9 mouse cellular contexts compared by ENCODE assay signal in the genomic region with DNA sequence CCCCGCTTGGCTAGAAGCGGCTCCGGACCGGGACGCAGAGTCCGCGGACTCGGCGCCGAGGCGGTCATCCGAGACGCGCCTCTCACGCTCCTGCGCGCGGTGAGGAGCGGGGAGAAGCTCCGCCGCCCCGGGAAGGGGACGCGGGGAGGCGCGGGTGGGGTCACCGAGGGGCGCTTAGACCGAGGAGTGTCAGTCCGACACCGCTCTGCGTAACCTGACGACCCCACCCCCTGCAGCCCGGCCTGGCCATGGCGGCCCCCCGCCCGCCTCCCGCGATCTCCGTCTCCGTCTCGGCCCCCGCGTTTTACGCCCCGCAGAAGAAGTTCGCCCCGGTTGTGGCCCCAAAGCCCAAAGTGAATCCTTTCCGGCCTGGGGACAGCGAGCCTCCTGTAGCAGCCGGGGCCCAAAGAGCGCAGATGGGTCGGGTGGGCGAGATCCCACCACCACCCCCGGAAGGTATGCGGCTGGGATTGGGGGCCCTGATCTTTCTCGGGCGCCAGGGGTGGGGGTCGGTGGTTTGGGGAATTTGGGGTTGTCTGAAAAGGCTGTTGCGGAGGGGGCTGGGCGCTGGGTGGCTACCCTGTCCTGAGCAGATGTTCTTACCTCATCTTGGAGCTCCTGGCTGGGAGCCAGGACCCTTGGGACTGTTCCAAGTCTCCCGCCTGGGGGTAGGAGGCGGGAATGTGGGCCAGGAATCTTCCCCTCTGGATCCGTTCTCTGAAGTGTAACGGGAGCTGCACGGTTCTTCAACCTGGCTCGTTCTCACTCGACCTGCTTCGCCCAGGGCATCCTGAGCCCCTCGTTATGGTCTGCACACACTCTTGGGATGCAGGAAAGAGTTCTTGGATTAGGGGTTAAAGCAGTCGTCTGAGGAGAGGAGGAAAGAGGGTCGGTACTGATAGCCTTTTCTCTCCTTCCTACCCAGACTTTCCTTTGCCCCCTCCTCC. TPM values are rescaled to one million over a fixed set of nuclear protein-coding genes. Genes with fewer than 3 reads are reported as not detected.
DNase-seq lines count a peak whose midpoint lies in the region; ATAC-seq lines count a peak whose summit lies in the region.
"Had no signal": no experiment of that assay in that cellular context is flagged by ENCODE, and none has a peak within 500 bp of the region (broad histone marks: within the 10 kb centered on the region; RNA-seq: fewer than 3 reads in every experiment).

No protein-coding gene starts in this region.

- H3K4me2 ChIP-seq in embryonic facial prominence, embryonic 13.5 days = peak overlapping the region; percentile 85
- peak overlapping the region; percentile 97 for H3K4me2 ChIP-seq in heart, embryonic 11.5 days
- peak overlapping the region; percentile 78 for H3K4me2 ChIP-seq in kidney, embryonic 15.5 days
- peak overlapping the region; percentile 91 for H3K4me2 ChIP-seq in neural tube, embryonic 12.5 days (replicated peaks)

- peak; percentile 4 for ATAC-seq in CD4-positive, CD25-positive, alpha-beta regulatory T cell, adult 4 months
- peak; percentile 48 for ATAC-seq in embryonic facial prominence, embryonic 13.5 days (ENCODE audit: insufficient number of reproducible peaks, insufficient read depth, low FRiP score, low TSS enrichment, low read depth)
- ATAC-seq in heart, embryonic 11.5 days (replicated peaks; ENCODE audit: insufficient number of reproducible peaks, low FRiP score, low TSS enrichment) = peak; percentile 52
- ATAC-seq in kidney, embryonic 15.5 days (replicated peaks; ENCODE audit: low FRiP score) = peak; percentile 53
- ATAC-seq in neural tube, embryonic 12.5 days (ENCODE audit: low FRiP score, low read depth) = peak; percentile 67

- H3K36me3 ChIP-seq in embryonic facial prominence, embryonic 13.5 days = peaks cover 32% of the 10 kb centered on the region
- H3K36me3 ChIP-seq in heart, embryonic 11.5 days (ENCODE audit: control insufficient read depth, insufficient read depth, low read length) = peaks cover 4% of the 10 kb centered on the region; the same call in 1 of the 2 replicates
- peaks cover 36% of the 10 kb centered on the region for H3K36me3 ChIP-seq in kidney, embryonic 15.5 days
- peaks cover 8% of the 10 kb centered on the region; the same call in 1 of the 2 replicates for H3K36me3 ChIP-seq in neural tube, embryonic 12.5 days

- no peaks in the 10 kb centered on the region for H3K9me3 ChIP-seq in embryonic facial prominence, embryonic 13.5 days
- no peaks in the 10 kb centered on the region for H3K9me3 ChIP-seq in heart, embryonic 11.5 days (replicated peaks; ENCODE audit: control insufficient read depth, low read length)
- H3K9me3 ChIP-seq in kidney, embryonic 15.5 days (replicated peaks) = no peaks in the 10 kb centered on the region
- H3K9me3 ChIP-seq in neural tube, embryonic 12.5 days = no peaks in the 10 kb centered on the region

- H3K9ac ChIP-seq in embryonic facial prominence, embryonic 13.5 days = peak overlapping the region; percentile 88
- H3K9ac ChIP-seq in heart, embryonic 11.5 days (ENCODE audit: low read depth, low read length) = peak overlapping the region; percentile 94
- H3K9ac ChIP-seq in kidney, embryonic 15.5 days = peak overlapping the region; percentile 91
- H3K9ac ChIP-seq in neural tube, embryonic 12.5 days = peak overlapping the region; percentile 88

- H3K27me3 ChIP-seq in embryonic facial prominence, embryonic 13.5 days = no peaks in the 10 kb centered on the region
- H3K27me3 ChIP-seq in heart, embryonic 11.5 days (ENCODE audit: control insufficient read depth, insufficient read depth, low read length) = no peaks in the 10 kb centered on the region
- H3K27me3 ChIP-seq in kidney, embryonic 15.5 days = 0 out of 2 replicates have a peak, but pooled peaks cover 4% of the 10 kb centered on the region
- no peaks in the 10 kb centered on the region for H3K27me3 ChIP-seq in neural tube, embryonic 12.5 days (replicated peaks)

- peaks cover 48% of the 10 kb centered on the region for H3K4me1 ChIP-seq in embryonic facial prominence, embryonic 13.5 days
- H3K4me1 ChIP-seq in heart, embryonic 11.5 days (ENCODE audit: control insufficient read depth, insufficient read depth, low read length) = peaks cover 47% of the 10 kb centered on the region
- H3K4me1 ChIP-seq in kidney, embryonic 15.5 days = peaks cover 58% of the 10 kb centered on the region
- H3K4me1 ChIP-seq in neural tube, embryonic 12.5 days = peaks cover 33% of the 10 kb centered on the region

- under 1% methylated on average over 71 of the region's 72 CpGs for WGBS in embryonic facial prominence, embryonic 13.5 days
- WGBS in heart, embryonic 11.5 days (ENCODE audit: insufficient replicate concordance) = under 1% methylated on average over 64 of the region's 72 CpGs
- under 1% methylated on average over 64 of the region's 72 CpGs for WGBS in kidney, embryonic 15.5 days
- under 1% methylated on average over 72 of the region's 72 CpGs for WGBS in neural tube, embryonic 12.5 days

- DNase-seq in adrenal gland, postnatal 14 days = peak; percentile 90
- peak; percentile 70 for DNase-seq in liver
- peak; percentile 67 for DNase-seq in thymus, postnatal 14 days

- peak overlapping the region; percentile 79 for H3K4me3 ChIP-seq in embryonic facial prominence, embryonic 13.5 days
- peak overlapping the region; percentile 90 for H3K4me3 ChIP-seq in heart, embryonic 11.5 days (ENCODE audit: low read depth, low read length)
- peak overlapping the region; percentile 86 for H3K4me3 ChIP-seq in kidney, embryonic 15.5 days (replicated peaks)
- H3K4me3 ChIP-seq in neural tube, embryonic 12.5 days = peak overlapping the region; percentile 74

- H3K27ac ChIP-seq in embryonic facial prominence, embryonic 13.5 days = peak overlapping the region; percentile 94
- peak overlapping the region; percentile 99 for H3K27ac ChIP-seq in heart, embryonic 11.5 days (ENCODE audit: low read depth, low read length)
- H3K27ac ChIP-seq in kidney, embryonic 15.5 days = peak overlapping the region; percentile 99
- peak overlapping the region; percentile 81 for H3K27ac ChIP-seq in neural tube, embryonic 12.5 days

RNA-seq across cellular contexts. Expression of gene Zyx, which starts 0.9 kb away (rescaled TPM):
- polyA plus RNA-seq in CD4-positive, CD25-positive, alpha-beta regulatory T cell, adult 4 months (2017; shearing (Covaris generic)) = 10 to 100 TPM; 37.2 to 50.6 TPM
- total RNA-seq in adrenal gland, postnatal 14 days (2021) = 115 and 117 TPM in 2 replicates
- 77.2 and 81.0 TPM in 2 replicates for polyA plus RNA-seq in embryonic facial prominence, embryonic 13.5 days (2015; fragmentation: Nextera tagmentation; extraction: Ambion mirVana)
- 159 and 177 TPM in 2 replicates for polyA plus RNA-seq in heart, embryonic 11.5 days (2014; fragmentation: Nextera tagmentation; extraction: Ambion mirVana)
- 102 and 127 TPM in 2 replicates for polyA plus RNA-seq in kidney, embryonic 15.5 days (2015; fragmentation: Nextera tagmentation; extraction: Ambion mirVana)
- 71.4 and 77.5 TPM in 2 replicates for polyA plus RNA-seq in neural tube, embryonic 12.5 days (2016; fragmentation: Nextera tagmentation; extraction: Ambion mirVana)

RNA-seq across cellular contexts. Expression of gene Epha1, which starts 22.8 kb away (rescaled TPM):
- polyA plus RNA-seq in CD4-positive, CD25-positive, alpha-beta regulatory T cell, adult 4 months (2017; shearing (Covaris generic)) = 1 to 10 TPM in 1 of 2 experiments, under 1 TPM in 1; 0.98 to 1.2 TPM
- 1.2 and 3.6 TPM in 2 replicates for total RNA-seq in adrenal gland, postnatal 14 days (2021)
- 10.5 and 10.8 TPM in 2 replicates for polyA plus RNA-seq in embryonic facial prominence, embryonic 13.5 days (2015; fragmentation: Nextera tagmentation; extraction: Ambion mirVana)
- 1.7 and 2.3 TPM in 2 replicates for polyA plus RNA-seq in heart, embryonic 11.5 days (2014; fragmentation: Nextera tagmentation; extraction: Ambion mirVana)
- polyA plus RNA-seq in kidney, embryonic 15.5 days (2015; fragmentation: Nextera tagmentation; extraction: Ambion mirVana) = 7.5 and 8.5 TPM in 2 replicates
- 0.96 and 1.3 TPM in 2 replicates for polyA plus RNA-seq in neural tube, embryonic 12.5 days (2016; fragmentation: Nextera tagmentation; extraction: Ambion mirVana)
- total RNA-seq: common myeloid progenitor, adult 5-6 weeks had no signal

RNA-seq across cellular contexts. Expression of gene Fam131b, which starts 25.9 kb away (rescaled TPM):
- not detected for polyA plus RNA-seq in CD4-positive, CD25-positive, alpha-beta regulatory T cell, adult 4 months (2017; shearing (Covaris generic))
- total RNA-seq in adrenal gland, postnatal 14 days (2021) = 0.30 and 0.90 TPM in 2 replicates
- 0.36 and 0.60 TPM in 2 replicates for polyA plus RNA-seq in embryonic facial prominence, embryonic 13.5 days (2015; fragmentation: Nextera tagmentation; extraction: Ambion mirVana)
- 0.23 and 0.25 TPM in 2 replicates for polyA plus RNA-seq in heart, embryonic 11.5 days (2014; fragmentation: Nextera tagmentation; extraction: Ambion mirVana)
- polyA plus RNA-seq in kidney, embryonic 15.5 days (2015; fragmentation: Nextera tagmentation; extraction: Ambion mirVana) = 0.24 and 0.26 TPM in 2 replicates
- 6.4 and 6.5 TPM in 2 replicates for polyA plus RNA-seq in neural tube, embryonic 12.5 days (2016; fragmentation: Nextera tagmentation; extraction: Ambion mirVana)
- total RNA-seq: common myeloid progenitor, adult 5-6 weeks had no signal

RNA-seq across cellular contexts. Expression of gene Tas2r143, which starts 49.7 kb away (rescaled TPM):
- polyA plus RNA-seq in CD4-positive, CD25-positive, alpha-beta regulatory T cell, adult 4 months (2017; shearing (Covaris generic)) = not detected
- total RNA-seq in adrenal gland, postnatal 14 days (2021) = 2.0 and 3.5 TPM in 2 replicates
- not detected in 2 replicates for polyA plus RNA-seq in embryonic facial prominence, embryonic 13.5 days (2015; fragmentation: Nextera tagmentation; extraction: Ambion mirVana)
- polyA plus RNA-seq in heart, embryonic 11.5 days (2014; fragmentation: Nextera tagmentation; extraction: Ambion mirVana) = not detected in 2 replicates
- polyA plus RNA-seq in kidney, embryonic 15.5 days (2015; fragmentation: Nextera tagmentation; extraction: Ambion mirVana) = not detected in 2 replicates
- polyA plus RNA-seq in neural tube, embryonic 12.5 days (2016; fragmentation: Nextera tagmentation; extraction: Ambion mirVana) = not detected in 2 replicates
- total RNA-seq: common myeloid progenitor, adult 5-6 weeks had no signal

RNA-seq across cellular contexts. Expression of gene Tas2r135, which starts 54.9 kb away (rescaled TPM):
- not detected for polyA plus RNA-seq in CD4-positive, CD25-positive, alpha-beta regulatory T cell, adult 4 months (2017; shearing (Covaris generic))
- total RNA-seq in adrenal gland, postnatal 14 days (2021) = 1.4 and 2.2 TPM in 2 replicates
- polyA plus RNA-seq in embryonic facial prominence, embryonic 13.5 days (2015; fragmentation: Nextera tagmentation; extraction: Ambion mirVana) = not detected in 2 replicates
- not detected in 2 replicates for polyA plus RNA-seq in heart, embryonic 11.5 days (2014; fragmentation: Nextera tagmentation; extraction: Ambion mirVana)
- polyA plus RNA-seq in kidney, embryonic 15.5 days (2015; fragmentation: Nextera tagmentation; extraction: Ambion mirVana) = not detected in 2 replicates
- polyA plus RNA-seq in neural tube, embryonic 12.5 days (2016; fragmentation: Nextera tagmentation; extraction: Ambion mirVana) = not detected in 2 replicates
- total RNA-seq: common myeloid progenitor, adult 5-6 weeks had no signal

Comparison
In these comparisons a context has a peak if more than half of its experiments do, and no peak if none do; other contexts are left out.
1. Peak in every context shown above with its lines: DNase-seq, ATAC-seq, H3K4me3 ChIP-seq and H3K27ac ChIP-seq.
2. ATAC-seq: peak in every context shown above with its lines; median percentile 67 in neural tube, embryonic 12.5 days; 53 in kidney, embryonic 15.5 days; 52 in heart, embryonic 11.5 days; 48 in embryonic facial prominence, embryonic 13.5 days; 4 in CD4-positive, CD25-positive, alpha-beta regulatory T cell, adult 4 months.